In genomic region chr15:81605241-81605640, GRCm38 (mm10) we compare ENCODE assay signal across 27 mouse cellular contexts. TPM values are rescaled to one million over a fixed set of nuclear protein-coding genes. Genes with fewer than 3 reads are reported as not detected.
A peak's percentile ranks its signal among the peaks of the same experiment; 100 is the strongest.
DNase-seq lines count a peak whose midpoint lies in the region; ATAC-seq and TF ChIP-seq lines count a peak whose summit lies in the region.
"Had no signal": no experiment of that assay in that cellular context is flagged by ENCODE, and none has a peak within 500 bp of the region (broad histone marks: within the 10 kb centered on the region; RNA-seq: fewer than 3 reads in every experiment).

No protein-coding gene starts in this region.

- H3K27ac ChIP-seq in gastrocnemius, adult 2 months: peak overlapping the region; percentile 38; the same call in 1 of the 2 replicates
- H3K27ac ChIP-seq in embryonic fibroblast, embryonic 13.5 days (ENCODE audit: insufficient read depth, low read length): peak overlapping the region; percentile 29; the same call in 1 of the 2 replicates
- H3K27ac ChIP-seq in intestine, embryonic 15.5 days: no peak overlapping the region
- H3K27ac ChIP-seq in kidney, embryonic 14.5 days (ENCODE audit: low read depth, low read length): no peak overlapping the region
- H3K27ac ChIP-seq: embryonic facial prominence, embryonic 13.5 days; embryonic facial prominence, embryonic 15.5 days; forebrain, embryonic 13.5 days; forebrain, embryonic 15.5 days had no signal

- peaks cover 16% of the 10 kb centered on the region for H3K36me3 ChIP-seq in intestine, embryonic 15.5 days
- peaks cover 45% of the 10 kb centered on the region for H3K36me3 ChIP-seq in kidney, embryonic 14.5 days (ENCODE audit: control insufficient read depth, insufficient read depth, low read length)

- no peak for ATAC-seq in intestine, embryonic 15.5 days
- no peak for ATAC-seq in kidney, embryonic 14.5 days (ENCODE audit: low FRiP score, low TSS enrichment)
- ATAC-seq: activated CD4-positive, CD25-positive, alpha-beta regulatory T cell, adult 4 months; CD4-positive, CD25-positive, alpha-beta regulatory T cell, adult 4 months; forebrain, embryonic 13.5 days; forebrain, embryonic 15.5 days; forebrain, postnatal 0 days; Patski had no signal

- H3K9me3 ChIP-seq in intestine, embryonic 15.5 days: no peaks in the 10 kb centered on the region
- H3K9me3 ChIP-seq in kidney, embryonic 14.5 days (ENCODE audit: control insufficient read depth, low read length): no peaks in the 10 kb centered on the region
- H3K9me3 ChIP-seq: embryonic facial prominence, embryonic 13.5 days; embryonic facial prominence, embryonic 15.5 days; forebrain, embryonic 13.5 days; forebrain, embryonic 15.5 days; G1E had no signal

- no peak for TF ChIP-seq POLR2A in embryonic fibroblast, embryonic 13.5 days (IDR thresholded peaks at IDR 0.05; ENCODE audit: low read depth, low read length)

- H3K4me2 ChIP-seq in intestine, embryonic 15.5 days (replicated peaks): no peak overlapping the region
- no peak overlapping the region for H3K4me2 ChIP-seq in kidney, embryonic 14.5 days (replicated peaks; ENCODE audit: low read depth, low read length)
- H3K4me2 ChIP-seq: embryonic facial prominence, embryonic 13.5 days; embryonic facial prominence, embryonic 15.5 days; forebrain, embryonic 13.5 days; forebrain, embryonic 15.5 days had no signal

- 45% methylated on average over 1 of the region's 1 CpGs for WGBS in intestine, embryonic 15.5 days
- 85% methylated on average over 1 of the region's 1 CpGs for WGBS in kidney, embryonic 14.5 days

- intact Hi-C loops in gastrocnemius, adult 2 months (cut with DNase I): loop anchor here (5.0 kb wide), 1 partner anchor 158 kb away; no protein-coding TSS in a partner anchor

- DNase-seq in gastrocnemius, adult 2 months: no peak
- no peak for DNase-seq in gastrocnemius, postnatal 25 days
- DNase-seq in Muller cell, postnatal 12 days (ENCODE audit: inconsistent ontology term): peak; percentile 26
- DNase-seq in thymus, postnatal 0 days (ENCODE audit: low spot score): no peak
- DNase-seq: adrenal gland, adult 8-10 months; adrenal gland, postnatal 25 days; B cell, adult 2 months; cerebellum, adult 11 months; cerebellum, adult 18-20 months; cerebellum, adult 8-10 months; cerebellum, adult 9-11 months; cerebellum, postnatal 14 days; cerebellum, postnatal 36 days; embryo, embryonic 11 days; forebrain, postnatal 0 days had no signal

- TF ChIP-seq CTCF in gastrocnemius, adult 2 months (IDR thresholded peaks at IDR 0.05): no peak
- no peak for TF ChIP-seq CTCF in embryonic fibroblast, embryonic 13.5 days (IDR thresholded peaks at IDR 0.05; ENCODE audit: borderline replicate concordance, insufficient read depth, low read length)

- no peak overlapping the region for H3K4me3 ChIP-seq in gastrocnemius, adult 2 months
- no peak overlapping the region for H3K4me3 ChIP-seq in embryonic fibroblast, embryonic 13.5 days (ENCODE audit: insufficient read depth, low read length)
- H3K4me3 ChIP-seq in intestine, embryonic 15.5 days (replicated peaks): no peak overlapping the region
- no peak overlapping the region for H3K4me3 ChIP-seq in kidney, embryonic 14.5 days (ENCODE audit: low read length)
- H3K4me3 ChIP-seq: embryonic facial prominence, embryonic 13.5 days; embryonic facial prominence, embryonic 15.5 days; forebrain, embryonic 13.5 days; forebrain, embryonic 15.5 days had no signal

- H3K4me1 ChIP-seq in embryonic fibroblast, embryonic 13.5 days (ENCODE audit: control insufficient read depth, insufficient read depth, low read length): peaks cover 5% of the 10 kb centered on the region
- H3K4me1 ChIP-seq in intestine, embryonic 15.5 days (replicated peaks): no peaks in the 10 kb centered on the region
- H3K4me1 ChIP-seq in kidney, embryonic 14.5 days (ENCODE audit: control insufficient read depth, insufficient read depth, low read length): no peaks in the 10 kb centered on the region
- H3K4me1 ChIP-seq: forebrain, embryonic 13.5 days had no signal

- H3K27me3 ChIP-seq in intestine, embryonic 15.5 days (replicated peaks): no peaks in the 10 kb centered on the region
- no peaks in the 10 kb centered on the region for H3K27me3 ChIP-seq in kidney, embryonic 14.5 days (ENCODE audit: control insufficient read depth, insufficient read depth, low read length)
- H3K27me3 ChIP-seq: CH12.LX; embryonic facial prominence, embryonic 13.5 days; embryonic facial prominence, embryonic 15.5 days; forebrain, embryonic 13.5 days; forebrain, embryonic 15.5 days; Patski had no signal

- H3K9ac ChIP-seq in intestine, embryonic 15.5 days: no peak overlapping the region
- H3K9ac ChIP-seq in kidney, embryonic 14.5 days (ENCODE audit: low read depth, low read length): no peak overlapping the region
- H3K9ac ChIP-seq: embryonic facial prominence, embryonic 13.5 days; embryonic facial prominence, embryonic 15.5 days; forebrain, embryonic 13.5 days; forebrain, embryonic 15.5 days; forebrain, postnatal 0 days had no signal

RNA-seq across cellular contexts. Expression of gene Ep300, which starts 20.1 kb away (rescaled TPM):
- total RNA-seq in gastrocnemius, adult 2 months (2021): 10 to 100 TPM; 37.8 to 39.5 TPM
- 10 to 100 TPM; 26.9 to 34.6 TPM for total RNA-seq in gastrocnemius, postnatal 25 days (2021)
- 63.6 and 67.2 TPM in 2 replicates for polyA plus RNA-seq in embryonic fibroblast, embryonic 13.5 days (2011; ENCODE audit: insufficient read length, low read depth, missing spikeins)
- 12.7 and 15.0 TPM in 2 replicates for polyA plus RNA-seq in intestine, embryonic 15.5 days (2015; fragmentation: Nextera tagmentation; extraction: Ambion mirVana)
- polyA plus RNA-seq in kidney, embryonic 14.5 days (2014; fragmentation: Nextera tagmentation; extraction: Ambion mirVana): 25.0 and 34.8 TPM in 2 replicates
- polyA plus RNA-seq in thymus, postnatal 0 days (2015; fragmentation: Nextera tagmentation; extraction: Ambion mirVana): 9.5 and 11.7 TPM in 2 replicates

RNA-seq across cellular contexts. Expression of gene L3mbtl2, which starts 58.4 kb away (rescaled TPM):
- 1 to 10 TPM; 7.3 to 9.0 TPM for total RNA-seq in gastrocnemius, adult 2 months (2021)
- total RNA-seq in gastrocnemius, postnatal 25 days (2021): 1 to 10 TPM; 5.7 to 7.0 TPM
- polyA plus RNA-seq in embryonic fibroblast, embryonic 13.5 days (2011; ENCODE audit: insufficient read length, low read depth, missing spikeins): 7.8 and 9.5 TPM in 2 replicates
- 21.5 and 22.2 TPM in 2 replicates for polyA plus RNA-seq in intestine, embryonic 15.5 days (2015; fragmentation: Nextera tagmentation; extraction: Ambion mirVana)
- polyA plus RNA-seq in kidney, embryonic 14.5 days (2014; fragmentation: Nextera tagmentation; extraction: Ambion mirVana): 16.0 and 26.0 TPM in 2 replicates
- 28.3 and 29.9 TPM in 2 replicates for polyA plus RNA-seq in thymus, postnatal 0 days (2015; fragmentation: Nextera tagmentation; extraction: Ambion mirVana)

Comparison
In these comparisons a context has a peak if more than half of its experiments do, and no peak if none do; other contexts are left out.
1. H3K27ac ChIP-seq: peak in gastrocnemius, adult 2 months (single experiment) and embryonic fibroblast, embryonic 13.5 days (single experiment); none in intestine, embryonic 15.5 days (single experiment) and kidney, embryonic 14.5 days (single experiment).